Mouse (Mus musculus) adrenal gland, postnatal 36 days (tissue): Measurements from ENCODE around the gene Zfyve26. TPM values are rescaled to one million over a fixed set of nuclear protein-coding genes. Genes with fewer than 3 reads are reported as not detected.

ENCODE experiments used
- total RNA-seq, 2 experiments: library from RNA; stranded (reverse); gene quantifications; 2 replicates each; pipeline ENCODE4 v1.2.3; 2021

Zfyve26 gene
- total RNA-seq, 2 experiments from 2014 or later: 20.5 to 24.4 TPM

Other genes starting within 250 kb of the Zfyve26 start
- 10 to 100 TPM in 1 of 2 experiments, 1 to 10 TPM in 1; 7.8 to 11.6 TPM for gene Pigh, start 206.7 kb downstream of the Zfyve26 start, total RNA-seq
- gene Arg2, start 165.5 kb downstream of the Zfyve26 start, total RNA-seq: under 1 TPM; 0.33 to 0.56 TPM
- gene Vti1b, start 123.6 kb downstream of the Zfyve26 start, total RNA-seq: 100 to 1,000 TPM; 111 to 131 TPM
- gene Rdh11, start 104.0 kb downstream of the Zfyve26 start, total RNA-seq: 10 to 100 TPM; 18.5 to 28.2 TPM
- under 1 TPM; 0.43 TPM for gene Rdh12, start 87.4 kb downstream of the Zfyve26 start, total RNA-seq
- under 1 TPM; 0.49 to 0.63 TPM for gene Rad51b, start 978 bp upstream of the Zfyve26 start, total RNA-seq